Mouse (Mus musculus) ES-Bruce4 (cell line): ENCODE measurements around the gene Tsnaxip1. TPM values are rescaled to one million over a fixed set of nuclear protein-coding genes. Genes with fewer than 3 reads are reported as not detected.

Source experiments
- H3K27ac ChIP-seq: 2 replicates; pipeline ENCODE4 v1.5.1; 2012; ENCODE audit warnings: low read length, inconsistent platforms; ENCODE audit not compliant: insufficient read depth
- H3K27me3 ChIP-seq: 2 replicates; pipeline ENCODE4 v1.6.1; 2012; ENCODE audit warnings: mild to moderate bottlenecking, low read length, inconsistent platforms; ENCODE audit not compliant: control insufficient read depth, poor library complexity, insufficient read depth, severe bottlenecking
- H3K36me3 ChIP-seq: 2 replicates; pipeline ENCODE4 v1.6.1; 2012; ENCODE audit warnings: inconsistent platforms, mild to moderate bottlenecking, low read length, moderate library complexity; ENCODE audit not compliant: control insufficient read depth, poor library complexity, insufficient read depth, severe bottlenecking
- H3K4me1 ChIP-seq: one replicate; pipeline ENCODE4 v1.8.1; 2011; ENCODE audit warnings: low read length; ENCODE audit not compliant: control insufficient read depth, insufficient read depth
- H3K4me3 ChIP-seq: 2 replicates; pipeline ENCODE4 v1.5.1; 2011; ENCODE audit warnings: low read depth, mild to moderate bottlenecking, low read length
- H3K9ac ChIP-seq: 2 replicates; pipeline ENCODE4 v1.6.1; 2012; ENCODE audit warnings: low read depth, mild to moderate bottlenecking, inconsistent platforms; ENCODE audit not compliant: poor library complexity, severe bottlenecking
- H3K9me3 ChIP-seq: replicated peaks from 2 replicates; pipeline ENCODE4 v1.6.1; 2012; ENCODE audit warnings: mild to moderate bottlenecking, low read length, inconsistent platforms; ENCODE audit not compliant: control insufficient read depth, poor library complexity, insufficient read depth, severe bottlenecking
- CTCF ChIP-seq: IDR thresholded peaks from one replicate; pipeline ENCODE4 v1.8.1; 2011; ENCODE audit warnings: low read depth, low read length
- EP300 ChIP-seq: IDR thresholded peaks from 2 replicates; pipeline ENCODE4 v1.6.1; 2011; ENCODE audit warnings: low read depth, low read length; ENCODE audit not compliant: insufficient read depth
- POLR2A ChIP-seq: IDR thresholded peaks from one replicate; pipeline ENCODE4 v1.8.1; 2011; ENCODE audit warnings: low read length; ENCODE audit not compliant: insufficient read depth
- polyA plus RNA-seq: library from polyadenylated mRNA; stranded (reverse); fragments of >200 nt; gene quantifications from 2 replicates; pipeline ENCODE4 v1.2.4, GENCODE M21; 2011; ENCODE audit warnings: low read depth; ENCODE audit not compliant: missing spikeins, insufficient read depth, insufficient read length

Gene Tsnaxip1
- polyA plus RNA-seq, 1 experiment, result not detected

GRCm38 (mm10) chr8:105811061-105811460, 16.5 kb upstream of the Tsnaxip1 start:
- no peaks in the 10 kb centered on the region for H3K9me3 ChIP-seq
- no peaks in the 10 kb centered on the region for H3K27me3 ChIP-seq
- H3K27ac ChIP-seq, result no peak overlapping the region
- H3K4me3 ChIP-seq, result no peak overlapping the region
- H3K9ac ChIP-seq, result no peak overlapping the region
- no peak for TF ChIP-seq EP300
- TF ChIP-seq CTCF, result no peak
- TF ChIP-seq POLR2A, result no peak
- no peaks in the 10 kb centered on the region for H3K36me3 ChIP-seq
- H3K4me1 ChIP-seq, result no peaks in the 10 kb centered on the region

GRCm38 (mm10) chr8:105811543-105811942, 16.0 kb upstream of the Tsnaxip1 start:
- Histone ChIP-seq H3K9ac (no peak overlapping the region), H3K4me3 (no peak overlapping the region), H3K4me1 (no peaks in the 10 kb centered on the region), H3K27ac (no peak overlapping the region), H3K27me3 (no peaks in the 10 kb centered on the region), H3K36me3 (no peaks in the 10 kb centered on the region), H3K9me3 (no peaks in the 10 kb centered on the region)
- TF ChIP-seq CTCF (no peak), EP300 (no peak), POLR2A (no peak)

GRCm38 (mm10) chr8:105812511-105812910, 15.0 kb upstream of the Tsnaxip1 start:
- Histone ChIP-seq H3K27ac (no peak overlapping the region), H3K27me3 (no peaks in the 10 kb centered on the region), H3K9ac (no peak overlapping the region), H3K36me3 (no peaks in the 10 kb centered on the region), H3K4me3 (no peak overlapping the region), H3K9me3 (no peaks in the 10 kb centered on the region), H3K4me1 (no peaks in the 10 kb centered on the region)
- TF ChIP-seq POLR2A (no peak), EP300 (no peak), CTCF (no peak)

GRCm38 (mm10) chr8:105813241-105813640, 14.3 kb upstream of the Tsnaxip1 start:
- Histone ChIP-seq H3K4me1 (no peaks in the 10 kb centered on the region), H3K36me3 (no peaks in the 10 kb centered on the region), H3K9me3 (no peaks in the 10 kb centered on the region), H3K27ac (no peak overlapping the region), H3K9ac (no peak overlapping the region), H3K27me3 (no peaks in the 10 kb centered on the region), H3K4me3 (no peak overlapping the region)
- TF ChIP-seq CTCF, result no peak
- TF ChIP-seq POLR2A, result no peak
- TF ChIP-seq EP300, result no peak

- Histone ChIP-seq H3K9ac (no peak overlapping the region), H3K4me3 (no peak overlapping the region), H3K36me3 (peaks cover 9% of the 10 kb centered on the region; the same call in 1 of the 2 replicates), H3K4me1 (no peaks in the 10 kb centered on the region), H3K27ac (no peak overlapping the region), H3K9me3 (no peaks in the 10 kb centered on the region), H3K27me3 (no peaks in the 10 kb centered on the region)
- TF ChIP-seq CTCF (no peak), EP300 (no peak), POLR2A (no peak)
Observed at GRCm38 (mm10) chr8:105819659-105820058, 7.9 kb upstream of the Tsnaxip1 start.

- Histone ChIP-seq H3K4me3 (no peak overlapping the region), H3K36me3 (peaks cover 9% of the 10 kb centered on the region; the same call in 1 of the 2 replicates), H3K27ac (no peak overlapping the region), H3K9ac (no peak overlapping the region), H3K9me3 (no peaks in the 10 kb centered on the region), H3K4me1 (no peaks in the 10 kb centered on the region), H3K27me3 (no peaks in the 10 kb centered on the region)
- no peak for TF ChIP-seq POLR2A
- TF ChIP-seq CTCF, result no peak
- TF ChIP-seq EP300, result no peak
Observed at GRCm38 (mm10) chr8:105820925-105821324, 6.6 kb upstream of the Tsnaxip1 start.
